Mouse (Mus musculus): ENCODE data around the gene Aoc3.
"Not testable (repeated sequence)": the region's sequence is repeated elsewhere in the genome, so short reads cannot be mapped to it uniquely, and the experiment has no call there.

Aoc3 gene

GRCm38 (mm10) chr11:101374421-101374938 is 44.1 kb downstream of the Aoc3 start:
- in situ Hi-C loops (cut with MboI): no loop called here

- in situ Hi-C loops (cut with MboI): not testable (repeated sequence)
Measured at GRCm38 (mm10) chr11:101378196-101378595, 47.8 kb downstream of the Aoc3 start.

GRCm38 (mm10) chr11:101378926-101379325 is 48.5 kb downstream of the Aoc3 start:
- in situ Hi-C loops (cut with MboI): no loop called here

- in situ Hi-C loops (cut with MboI): no loop called here
Measured at GRCm38 (mm10) chr11:101381817-101382216, 51.4 kb downstream of the Aoc3 start.
